Mouse (Mus musculus) midbrain, embryonic 12.5 days (tissue): ENCODE results near the gene Insig1. TPM values are rescaled to one million over a fixed set of nuclear protein-coding genes. Genes with fewer than 3 reads are reported as not detected.

Experiments
- ATAC-seq: fragments of 200-750 bp; cut with Nextera tagmentation; 2 replicates; pipeline ENCODE4 v1.8.0; 2017; ENCODE audit warnings: low read depth, moderate TSS enrichment, moderate library complexity; ENCODE audit not compliant: low FRiP score
- H3K27ac ChIP-seq: fragments of 300-500 bp; sonication (generic); replicated peaks from 2 replicates; pipeline ENCODE4 v1.5.1; 2016; ENCODE audit warnings: mild to moderate bottlenecking
- H3K27me3 ChIP-seq: fragments of 300-500 bp; sonication (generic); 2 replicates; pipeline ENCODE4 v1.6.1; 2016; ENCODE audit warnings: mild to moderate bottlenecking
- H3K36me3 ChIP-seq: fragments of 300-500 bp; sonication (generic); 2 replicates; pipeline ENCODE4 v1.6.1; 2016
- H3K4me1 ChIP-seq: fragments of 300-500 bp; sonication (generic); 2 replicates; pipeline ENCODE4 v1.6.1; 2016
- H3K4me2 ChIP-seq: fragments of 300-500 bp; sonication (generic); replicated peaks from 2 replicates; pipeline ENCODE4 v1.6.1; 2016; ENCODE audit warnings: mild to moderate bottlenecking, moderate library complexity
- H3K4me3 ChIP-seq: fragments of 300-500 bp; sonication (generic); 2 replicates; pipeline ENCODE4 v1.5.1; 2016; ENCODE audit warnings: mild to moderate bottlenecking
- H3K9ac ChIP-seq: fragments of 300-500 bp; sonication (generic); replicated peaks from 2 replicates; pipeline ENCODE4 v1.6.1; 2016; ENCODE audit warnings: mild to moderate bottlenecking, moderate library complexity
- H3K9me3 ChIP-seq: fragments of 300-500 bp; sonication (generic); 2 replicates; pipeline ENCODE4 v1.6.1; 2016; ENCODE audit warnings: mild to moderate bottlenecking
- WGBS: fragments of 180-500 bp; shearing (Covaris S2); methylation state at CpG from one replicate; pipeline ENCODE4 v1.1.7; 2016; 5-methylcytosine and 5-hydroxymethylcytosine counted together
- polyA plus RNA-seq: library from polyadenylated mRNA; unstranded; fragments of >200 nt; fragmentation: Nextera tagmentation; extraction: Ambion mirVana; gene quantifications from 2 replicates; pipeline ENCODE4 v1.2.1, GENCODE M21; 2016

Insig1 gene
- polyA plus RNA-seq, 1 experiment from 2014 or later, result 141 TPM

DNA sequence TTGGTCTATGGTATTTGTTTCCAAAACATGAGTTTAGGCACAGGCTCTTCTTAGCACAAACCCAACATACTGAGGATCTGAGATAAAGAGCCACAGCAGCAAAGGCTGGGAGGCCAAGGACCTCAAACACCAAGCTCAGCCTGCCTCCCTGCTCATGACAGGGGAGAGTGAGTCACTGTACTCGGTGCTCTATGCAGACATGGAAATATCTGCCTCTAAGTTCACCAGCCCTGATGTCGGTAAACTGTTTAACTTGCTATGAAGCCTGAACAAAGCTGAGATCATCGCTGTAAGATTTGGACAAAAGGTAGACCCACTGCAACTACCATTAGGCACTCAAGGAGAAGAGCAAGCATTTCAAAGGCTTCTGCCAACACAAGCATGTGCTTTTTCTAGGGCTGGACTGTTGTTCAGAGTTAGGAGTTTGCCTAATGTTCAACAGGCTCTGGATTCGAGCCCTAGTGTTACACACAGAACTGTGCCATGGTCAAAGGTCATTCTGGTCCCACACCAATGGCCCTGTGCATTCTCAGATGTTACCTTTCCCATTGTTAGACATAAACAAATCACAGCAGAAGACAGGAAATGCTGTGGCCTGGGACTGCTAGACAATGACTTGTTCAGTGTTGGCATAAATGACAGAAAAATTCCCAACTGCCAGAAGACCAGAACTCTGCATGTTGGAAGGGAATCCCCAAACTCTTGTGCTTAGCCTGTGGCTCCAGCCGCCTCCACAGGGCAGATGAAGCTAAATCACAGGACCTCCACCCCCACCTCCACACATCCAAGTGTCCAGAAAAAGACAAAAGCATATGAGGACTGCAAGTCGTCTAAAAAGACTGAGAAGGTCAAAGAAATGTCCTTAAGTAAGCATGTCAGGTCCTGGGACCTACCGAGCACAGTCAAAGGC, 31.2 kb upstream of the Insig1 start:
- Histone ChIP-seq H3K36me3 (no peaks in the 10 kb centered on the region), H3K4me2 (no peak overlapping the region), H3K4me1 (0 out of 2 replicates have a peak, but pooled peaks cover 8% of the 10 kb centered on the region), H3K4me3 (no peak overlapping the region), H3K27ac (no peak overlapping the region), H3K27me3 (no peaks in the 10 kb centered on the region), H3K9ac (no peak overlapping the region), H3K9me3 (peaks cover 6% of the 10 kb centered on the region; the same call in 1 of the 2 replicates)
- no peak for ATAC-seq
- WGBS, result 79% methylated on average over 7 of the region's 7 CpGs

DNA sequence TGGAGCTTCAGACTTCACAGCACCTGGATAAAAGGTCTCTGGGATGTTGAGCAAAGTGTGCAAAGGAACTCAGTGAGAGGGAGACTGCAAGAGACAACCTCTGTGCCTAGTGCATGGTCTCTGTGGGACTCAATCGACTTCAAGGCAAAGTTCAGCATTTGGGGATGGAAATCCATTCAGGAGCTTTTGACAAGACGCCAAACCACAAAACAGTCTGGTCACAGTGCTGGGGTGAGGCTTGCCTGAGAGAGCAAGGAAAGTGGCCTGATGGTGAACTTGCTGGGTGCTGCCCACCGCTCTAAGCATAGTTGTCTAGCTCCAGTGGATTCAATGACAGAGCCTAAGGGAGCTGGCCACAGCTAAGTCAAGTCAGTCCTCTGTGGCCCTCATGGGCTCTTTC, 30.4 kb upstream of the Insig1 start:
- ATAC-seq, result no peak
- WGBS, result 92% methylated on average over 3 of the region's 3 CpGs
- Histone ChIP-seq H3K36me3 (no peaks in the 10 kb centered on the region), H3K4me3 (no peak overlapping the region), H3K9me3 (peaks cover 11% of the 10 kb centered on the region; the same call in 1 of the 2 replicates), H3K4me1 (0 out of 2 replicates have a peak, but pooled peaks cover 8% of the 10 kb centered on the region), H3K4me2 (no peak overlapping the region), H3K27ac (no peak overlapping the region), H3K9ac (no peak overlapping the region), H3K27me3 (no peaks in the 10 kb centered on the region)

DNA sequence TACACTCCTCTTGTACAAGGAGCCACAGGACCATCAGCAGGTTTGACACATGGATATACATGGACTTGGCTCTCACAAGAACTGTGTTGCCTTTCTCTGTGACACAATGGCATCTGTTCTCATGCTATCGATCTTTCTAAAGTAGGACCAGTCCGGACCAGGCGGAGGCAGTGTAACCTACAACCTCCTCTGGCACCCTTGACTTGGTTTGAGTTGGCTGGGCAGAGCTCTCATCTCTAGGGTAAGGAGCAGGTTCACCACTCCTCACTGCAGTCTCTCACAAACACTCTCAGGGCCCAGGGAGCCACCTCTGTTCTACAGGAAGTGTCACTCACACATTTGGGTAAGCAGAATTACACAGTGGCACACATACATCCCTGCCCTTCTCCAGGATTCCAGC, 29.1 kb upstream of the Insig1 start:
- Histone ChIP-seq H3K4me2 (no peak overlapping the region), H3K4me3 (no peak overlapping the region), H3K36me3 (no peaks in the 10 kb centered on the region), H3K9me3 (peaks cover 14% of the 10 kb centered on the region; the same call in 1 of the 2 replicates), H3K4me1 (0 out of 2 replicates have a peak, but pooled peaks cover 8% of the 10 kb centered on the region), H3K27ac (no peak overlapping the region), H3K27me3 (no peaks in the 10 kb centered on the region), H3K9ac (no peak overlapping the region)
- WGBS, result 96% methylated on average over 3 of the region's 3 CpGs
- no peak for ATAC-seq

DNA sequence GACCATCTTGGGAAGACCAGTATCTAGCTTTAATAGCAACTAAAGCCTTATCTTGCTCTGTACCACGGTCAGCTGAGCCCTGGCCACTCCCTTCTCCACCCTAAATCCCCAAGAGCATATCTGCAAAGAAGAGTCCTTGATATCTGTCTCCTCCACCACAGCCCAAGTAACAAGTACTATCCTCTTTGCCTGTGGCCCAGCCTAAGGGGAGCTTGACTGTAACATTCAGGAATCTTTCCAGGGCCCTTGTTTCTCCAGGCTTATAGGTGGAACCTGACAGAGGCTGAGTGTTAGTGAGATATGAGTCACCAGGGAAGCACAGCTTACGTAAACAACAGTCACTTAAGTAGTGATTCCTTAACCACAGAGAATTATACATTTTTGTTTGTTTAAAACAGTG, 28.4 kb upstream of the Insig1 start:
- no peaks in the 10 kb centered on the region for H3K27me3 ChIP-seq
- 0 out of 2 replicates have a peak, but pooled peaks cover 4% of the 10 kb centered on the region for H3K4me1 ChIP-seq
- H3K4me2 ChIP-seq, result no peak overlapping the region
- no peak overlapping the region for H3K27ac ChIP-seq
- no peaks in the 10 kb centered on the region for H3K36me3 ChIP-seq
- no peak overlapping the region for H3K4me3 ChIP-seq
- H3K9me3 ChIP-seq, result peaks cover 14% of the 10 kb centered on the region; the same call in 1 of the 2 replicates
- 77% methylated on average over 2 of the region's 2 CpGs for WGBS
- H3K9ac ChIP-seq, result no peak overlapping the region
- no peak for ATAC-seq

DNA sequence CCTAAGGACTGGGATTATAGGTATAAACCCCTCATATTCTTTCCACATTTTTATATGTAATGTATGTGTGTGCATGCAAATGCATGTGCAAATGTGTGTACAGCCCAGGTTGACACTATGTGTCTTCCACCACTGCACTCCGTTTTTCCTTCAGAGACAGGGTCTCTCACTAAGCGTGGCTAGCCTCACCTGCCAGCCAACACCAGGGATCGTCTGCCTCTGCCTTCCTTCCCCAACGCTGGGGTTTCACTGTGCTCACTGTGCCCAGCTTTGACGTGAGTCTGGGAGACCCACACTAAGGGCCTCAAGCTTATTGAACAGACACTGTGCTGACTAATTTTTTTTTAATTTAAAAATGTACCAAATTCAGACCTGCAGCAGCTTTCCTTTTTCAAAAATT, 27.8 kb upstream of the Insig1 start:
- WGBS, result 85% methylated on average over 5 of the region's 5 CpGs
- Histone ChIP-seq H3K4me3 (no peak overlapping the region), H3K9ac (no peak overlapping the region), H3K4me2 (no peak overlapping the region), H3K27ac (no peak overlapping the region), H3K36me3 (no peaks in the 10 kb centered on the region), H3K9me3 (peaks cover 14% of the 10 kb centered on the region; the same call in 1 of the 2 replicates), H3K27me3 (no peaks in the 10 kb centered on the region), H3K4me1 (no peaks in the 10 kb centered on the region)
- ATAC-seq, result no peak

DNA sequence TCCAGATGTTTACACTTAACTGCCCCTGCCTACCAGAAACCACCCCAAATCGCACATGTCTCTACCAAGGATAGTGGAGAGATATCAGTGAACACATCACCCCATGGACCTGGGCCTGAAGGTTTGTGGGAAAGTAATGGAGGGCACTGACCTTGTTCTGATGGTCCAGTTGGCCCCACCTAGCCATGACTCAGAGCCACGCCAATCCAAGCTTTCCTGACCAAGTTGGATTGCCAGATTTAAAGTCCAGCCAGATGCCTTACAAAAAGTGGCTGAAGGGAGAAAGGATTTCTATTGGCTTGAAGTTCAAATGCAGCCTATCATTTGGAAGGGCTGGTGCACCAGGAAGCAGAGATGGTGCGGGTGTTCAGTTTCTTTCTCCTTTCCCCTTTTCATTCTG, 24.2 kb upstream of the Insig1 start:
- WGBS, result 91% methylated on average over 3 of the region's 3 CpGs
- Histone ChIP-seq H3K9me3 (peaks cover 14% of the 10 kb centered on the region; the same call in 1 of the 2 replicates), H3K9ac (no peak overlapping the region), H3K4me3 (no peak overlapping the region), H3K36me3 (no peaks in the 10 kb centered on the region), H3K27me3 (no peaks in the 10 kb centered on the region), H3K27ac (no peak overlapping the region), H3K4me1 (no peaks in the 10 kb centered on the region), H3K4me2 (no peak overlapping the region)
- no peak for ATAC-seq

DNA sequence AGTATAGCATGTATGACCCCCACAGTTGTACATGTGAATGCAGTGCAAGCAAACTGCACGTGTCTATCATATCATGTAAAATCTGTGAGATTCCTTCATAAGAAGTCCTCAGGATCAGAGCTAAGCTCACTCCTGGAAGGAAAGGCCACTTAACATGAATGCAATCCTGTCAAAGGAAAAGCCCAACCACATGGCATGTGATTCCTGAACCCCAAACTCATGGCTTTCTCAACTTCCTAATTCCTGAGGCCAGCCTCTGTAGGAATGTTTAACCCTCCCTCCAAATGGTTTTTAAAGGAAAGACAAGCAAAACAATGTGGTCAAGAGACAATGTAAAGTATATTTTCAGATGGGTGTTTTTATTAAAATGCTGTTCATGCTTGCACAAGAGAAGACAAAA, 23.2 kb upstream of the Insig1 start:
- WGBS, result 76% methylated on average over 1 of the region's 1 CpGs
- Histone ChIP-seq H3K4me2 (no peak overlapping the region), H3K4me1 (no peaks in the 10 kb centered on the region), H3K27ac (no peak overlapping the region), H3K36me3 (no peaks in the 10 kb centered on the region), H3K4me3 (no peak overlapping the region), H3K9ac (no peak overlapping the region), H3K27me3 (no peaks in the 10 kb centered on the region), H3K9me3 (peaks cover 14% of the 10 kb centered on the region; the same call in 1 of the 2 replicates)
- no peak for ATAC-seq

DNA sequence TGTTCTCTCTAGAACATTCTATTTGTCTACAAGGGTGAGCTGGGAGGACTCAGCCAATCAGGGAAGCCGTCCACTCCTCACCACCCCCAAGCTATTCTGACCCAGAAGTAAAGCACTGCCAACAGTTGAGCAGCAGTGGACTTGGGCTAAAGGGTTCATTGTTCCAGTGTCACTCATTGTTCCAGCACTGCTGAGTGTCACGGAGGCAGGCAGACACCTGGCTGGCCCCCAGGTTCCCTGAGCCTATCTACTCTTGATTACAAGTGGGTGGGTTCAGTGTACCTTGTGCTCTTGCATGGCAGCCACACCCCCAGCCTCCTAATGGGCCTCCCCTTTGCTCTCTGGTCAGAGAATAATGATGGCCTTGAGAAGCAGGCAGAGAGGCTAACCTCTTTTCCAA, 15.7 kb upstream of the Insig1 start:
- Histone ChIP-seq H3K36me3 (no peaks in the 10 kb centered on the region), H3K27ac (no peak overlapping the region), H3K9ac (no peak overlapping the region), H3K9me3 (no peaks in the 10 kb centered on the region), H3K4me1 (no peaks in the 10 kb centered on the region), H3K27me3 (no peaks in the 10 kb centered on the region), H3K4me3 (no peak overlapping the region), H3K4me2 (no peak overlapping the region)
- ATAC-seq, result no peak
- 38% methylated on average over 2 of the region's 2 CpGs for WGBS

DNA sequence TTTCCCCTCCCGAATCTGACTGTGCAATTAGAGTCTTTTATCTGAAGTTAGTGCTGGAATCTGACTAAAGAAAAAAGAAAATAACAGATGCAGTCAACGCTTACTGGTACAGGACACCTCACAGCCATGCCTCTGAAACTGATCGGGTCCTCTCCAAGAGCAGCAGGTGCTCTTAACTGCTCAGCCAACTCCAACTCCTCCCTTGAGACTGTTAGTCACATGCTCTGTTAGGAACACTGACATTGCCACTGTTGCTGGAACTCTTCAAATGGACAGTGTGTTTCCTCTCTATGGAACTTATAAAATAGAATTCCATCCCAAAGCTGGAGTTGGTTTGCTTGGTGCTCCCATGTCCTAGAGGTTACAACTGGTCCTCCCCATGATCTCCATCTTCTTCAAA, 14.3 kb upstream of the Insig1 start:
- 86% methylated on average over 3 of the region's 3 CpGs for WGBS
- Histone ChIP-seq H3K27ac (no peak overlapping the region), H3K4me2 (no peak overlapping the region), H3K9me3 (no peaks in the 10 kb centered on the region), H3K4me1 (no peaks in the 10 kb centered on the region), H3K9ac (no peak overlapping the region), H3K4me3 (no peak overlapping the region), H3K27me3 (no peaks in the 10 kb centered on the region), H3K36me3 (no peaks in the 10 kb centered on the region)
- no peak for ATAC-seq

DNA sequence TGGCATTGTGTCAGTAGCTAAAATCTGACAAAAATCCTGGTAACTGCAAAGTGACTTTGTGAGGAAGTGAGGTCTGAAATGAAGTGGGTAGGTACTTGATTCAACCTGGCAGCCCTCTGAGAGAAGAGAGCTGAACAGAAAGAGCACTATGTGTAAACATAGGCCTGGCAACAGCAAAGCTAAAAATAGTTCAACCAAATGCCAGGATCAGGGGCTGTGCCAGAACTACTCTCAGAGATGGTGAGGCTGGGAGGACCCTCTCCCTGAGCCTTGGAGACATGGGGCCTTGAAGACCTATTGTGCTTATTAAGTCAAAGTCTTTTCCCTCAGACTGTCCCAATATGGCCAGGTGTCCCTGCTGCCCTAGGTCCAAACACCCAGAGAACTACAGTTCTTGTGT, 10.7 kb upstream of the Insig1 start:
- Histone ChIP-seq H3K4me2 (no peak overlapping the region), H3K27me3 (no peaks in the 10 kb centered on the region), H3K27ac (no peak overlapping the region), H3K9me3 (no peaks in the 10 kb centered on the region), H3K4me1 (no peaks in the 10 kb centered on the region), H3K4me3 (no peak overlapping the region), H3K36me3 (no peaks in the 10 kb centered on the region), H3K9ac (no peak overlapping the region)
- ATAC-seq, result no peak

DNA sequence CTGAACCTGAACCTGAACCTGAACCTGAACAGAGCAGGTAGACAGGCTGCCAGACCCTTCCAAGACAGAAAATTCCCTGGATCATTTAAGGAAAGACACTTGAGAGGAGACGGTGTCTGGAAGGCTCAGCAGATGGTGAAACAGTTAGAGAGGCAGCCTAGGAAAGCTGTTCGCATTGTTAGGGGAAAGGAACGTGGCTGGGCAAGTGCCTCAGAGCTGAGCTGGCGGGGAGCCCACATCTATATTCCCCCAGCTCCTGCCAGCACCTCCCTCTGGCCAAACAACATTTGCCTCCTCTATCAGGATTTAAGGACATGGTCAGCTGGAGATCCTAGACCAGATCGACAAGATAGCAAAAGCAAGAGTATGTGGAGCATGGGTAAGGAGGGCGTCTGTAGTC, 10.2 kb upstream of the Insig1 start:
- no peaks in the 10 kb centered on the region for H3K9me3 ChIP-seq
- no peak for ATAC-seq
- H3K4me3 ChIP-seq, result no peak overlapping the region
- H3K27me3 ChIP-seq, result no peaks in the 10 kb centered on the region
- 85% methylated on average over 6 of the region's 6 CpGs for WGBS
- no peak overlapping the region for H3K4me2 ChIP-seq
- no peak overlapping the region for H3K9ac ChIP-seq
- no peak overlapping the region for H3K27ac ChIP-seq
- H3K4me1 ChIP-seq, result no peaks in the 10 kb centered on the region
- no peaks in the 10 kb centered on the region for H3K36me3 ChIP-seq

DNA sequence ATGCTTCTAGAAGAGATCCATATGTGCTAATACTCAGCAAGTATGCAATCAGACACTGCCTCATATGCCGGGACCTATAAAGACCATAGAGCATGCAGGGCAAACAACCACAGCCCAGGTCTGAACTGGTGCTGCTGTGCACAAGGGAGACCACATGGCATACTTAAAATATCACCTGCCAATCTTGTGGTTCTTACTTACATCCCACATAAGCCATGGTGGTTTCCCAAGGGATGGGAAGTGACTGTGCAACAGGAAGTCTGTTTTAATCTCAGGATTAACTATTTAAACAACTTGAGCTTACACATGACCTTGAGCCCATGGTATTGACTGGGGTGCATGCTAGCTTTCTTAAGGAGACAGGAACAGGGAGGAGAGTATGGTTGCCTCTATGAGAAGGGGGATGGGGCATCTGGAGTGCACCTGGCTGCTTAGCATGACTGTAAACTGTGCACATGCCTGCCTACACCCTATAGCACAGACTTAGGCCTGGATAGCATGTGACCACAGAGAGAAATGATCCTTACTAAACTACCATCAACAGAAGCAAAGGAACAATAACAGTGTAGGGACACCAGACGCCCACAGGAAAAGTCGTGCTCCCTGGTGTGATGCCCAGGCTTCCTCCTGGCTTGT, 7.1 kb upstream of the Insig1 start:
- H3K4me2 ChIP-seq, result no peak overlapping the region
- no peak overlapping the region for H3K9ac ChIP-seq
- 85% methylated on average over 3 of the region's 3 CpGs for WGBS
- H3K36me3 ChIP-seq, result no peaks in the 10 kb centered on the region
- ATAC-seq, result no peak
- no peaks in the 10 kb centered on the region for H3K9me3 ChIP-seq
- H3K27me3 ChIP-seq, result no peaks in the 10 kb centered on the region
- no peak overlapping the region for H3K27ac ChIP-seq
- no peak overlapping the region for H3K4me3 ChIP-seq
- no peaks in the 10 kb centered on the region for H3K4me1 ChIP-seq
